Mouse (Mus musculus) MEL (cell line): ENCODE results near the gene Edil3. TPM values are rescaled to one million over a fixed set of nuclear protein-coding genes. Genes with fewer than 3 reads are reported as not detected.
"Not testable (repeated sequence)": the region's sequence is repeated elsewhere in the genome, so short reads cannot be mapped to it uniquely, and the experiment has no call there.

Experiments used
- DNase-seq: peaks from one replicate; pipeline ENCODE4 v3.0.0; 2011; ENCODE audit warnings: low read depth, low spot score
- H3K27ac ChIP-seq: 2 replicates; pipeline ENCODE4 v1.5.1; 2012; ENCODE audit warnings: low read depth, mild to moderate bottlenecking, control low read depth, low read length, moderate library complexity; ENCODE audit not compliant: control insufficient read depth
- H3K27me3 ChIP-seq, 2 experiments: fragments of 150-350 bp in 1 of 2; sonication (generic) in 1 of 2; 2 replicates each; pipeline ENCODE4 v1.6.1; 2012; ENCODE audit warnings: low read length in 2 of 2, mild to moderate bottlenecking in 2 of 2, improper control_type of control experiment in 1 of 2, moderate library complexity in 1 of 2; ENCODE audit not compliant: insufficient read depth in 2 of 2, control insufficient read depth in 1 of 2
- H3K36me3 ChIP-seq, 2 experiments: 2 replicates each; pipeline ENCODE4 v1.6.1; 2012 to 2014; ENCODE audit warnings: low read length in 2 of 2, improper control_type of control experiment in 1 of 2, inconsistent platforms in 1 of 2, mild to moderate bottlenecking in 1 of 2; ENCODE audit not compliant: insufficient read depth in 2 of 2, control insufficient read depth in 1 of 2
- H3K4me1 ChIP-seq, 2 experiments: fragments of 150-350 bp in 1 of 2; sonication (generic) in 1 of 2; 2 replicates each; pipeline ENCODE4 v1.6.1; 2012; ENCODE audit warnings: low read length in 2 of 2, improper control_type of control experiment in 1 of 2, mild to moderate bottlenecking in 1 of 2; ENCODE audit not compliant: insufficient read depth in 2 of 2, control insufficient read depth in 1 of 2
- H3K4me3 ChIP-seq, 2 experiments: fragments of 150-350 bp in 1 of 2; sonication (generic) in 1 of 2; 2 replicates each; pipeline ENCODE4 v1.5.1; 2012; ENCODE audit warnings: low read depth in 2 of 2, low read length in 2 of 2, mild to moderate bottlenecking in 2 of 2, moderate library complexity in 2 of 2, control low read depth in 1 of 2, improper control_type of control experiment in 1 of 2; ENCODE audit not compliant: control insufficient read depth in 1 of 2, insufficient read depth in 1 of 2
- H3K79me2 ChIP-seq: 2 replicates; pipeline ENCODE4 v1.6.1; 2012; ENCODE audit warnings: mild to moderate bottlenecking, low read length, moderate library complexity; ENCODE audit not compliant: control insufficient read depth, poor library complexity, insufficient read depth
- H3K9ac ChIP-seq: 2 replicates; pipeline ENCODE4 v1.6.1; 2012; ENCODE audit warnings: low read depth, mild to moderate bottlenecking, control low read depth, low read length, moderate library complexity; ENCODE audit not compliant: control insufficient read depth, poor library complexity, severe bottlenecking
- H3K9me3 ChIP-seq: fragments of 150-350 bp; sonication (generic); replicated peaks from 2 replicates; pipeline ENCODE4 v1.6.1; 2012; ENCODE audit warnings: mild to moderate bottlenecking, low read length, improper control_type of control experiment, moderate library complexity; ENCODE audit not compliant: insufficient read depth
- CHD1 ChIP-seq: IDR thresholded peaks from 2 replicates; pipeline ENCODE4 v1.6.1; 2012; ENCODE audit warnings: low read depth, mild to moderate bottlenecking, inconsistent platforms, low read length, improper control_type of control experiment
- CHD2 ChIP-seq: IDR thresholded peaks from 2 replicates; pipeline ENCODE4 v1.6.1; 2011; ENCODE audit warnings: low read length, improper control_type of control experiment
- ELF1 ChIP-seq: IDR thresholded peaks from 2 replicates; pipeline ENCODE4 v1.6.1; 2014; ENCODE audit warnings: low read depth, mild to moderate bottlenecking, inconsistent platforms, low read length, improper control_type of control experiment, moderate library complexity
- HCFC1 ChIP-seq: IDR thresholded peaks from 2 replicates; pipeline ENCODE4 v1.6.1; 2012; ENCODE audit warnings: low read depth, mild to moderate bottlenecking, inconsistent platforms, low read length, improper control_type of control experiment, moderate library complexity
- KAT2A ChIP-seq: conservative IDR thresholded peaks from 2 replicates; pipeline ENCODE4 v1.6.1; 2012; ENCODE audit warnings: low read depth, low read length, improper control_type of control experiment, inconsistent platforms
- MAZ ChIP-seq: IDR thresholded peaks from 2 replicates; pipeline ENCODE4 v1.6.1; 2012; ENCODE audit warnings: low read depth, mild to moderate bottlenecking, inconsistent platforms, low read length, improper control_type of control experiment
- MXI1 ChIP-seq: IDR thresholded peaks from 2 replicates; pipeline ENCODE4 v1.6.1; 2011; ENCODE audit warnings: mild to moderate bottlenecking, low read depth, low read length, improper control_type of control experiment
- MYB ChIP-seq: IDR thresholded peaks from 2 replicates; pipeline ENCODE4 v1.6.1; 2011; ENCODE audit warnings: mild to moderate bottlenecking, low read depth, low read length, improper control_type of control experiment
- MYC ChIP-seq: IDR thresholded peaks from 2 replicates; pipeline ENCODE4 v1.6.1; 2011; ENCODE audit warnings: low read depth, mild to moderate bottlenecking, low read length, improper control_type of control experiment, moderate library complexity
- POLR2AphosphoS2 ChIP-seq: IDR thresholded peaks from 2 replicates; pipeline ENCODE4 v1.6.1; 2011; ENCODE audit warnings: low read length, improper control_type of control experiment
- RCOR1 ChIP-seq: IDR thresholded peaks from 2 replicates; pipeline ENCODE4 v1.6.1; 2012; ENCODE audit warnings: low read depth, mild to moderate bottlenecking, inconsistent platforms, low read length, improper control_type of control experiment
- TBP ChIP-seq: IDR thresholded peaks from 2 replicates; pipeline ENCODE4 v1.8.0; 2011; ENCODE audit warnings: low read depth, low read length, improper control_type of control experiment
- UBTF ChIP-seq: IDR thresholded peaks from 2 replicates; pipeline ENCODE4 v1.6.1; 2012; ENCODE audit warnings: low read depth, mild to moderate bottlenecking, inconsistent platforms, low read length, improper control_type of control experiment, moderate library complexity, borderline replicate concordance; ENCODE audit not compliant: insufficient read depth
- USF1 ChIP-seq: IDR thresholded peaks from 2 replicates; pipeline ENCODE4 v1.6.1; 2014; ENCODE audit warnings: low read depth, mild to moderate bottlenecking, inconsistent platforms, low read length, improper control_type of control experiment, moderate library complexity
- ZC3H11A ChIP-seq: IDR thresholded peaks from 2 replicates; pipeline ENCODE4 v1.6.1; 2012; ENCODE audit warnings: low read depth, mild to moderate bottlenecking, inconsistent platforms, low read length, improper control_type of control experiment
- ZKSCAN1 ChIP-seq: IDR thresholded peaks from 2 replicates; pipeline ENCODE4 v1.6.1; 2012; ENCODE audit warnings: low read depth, mild to moderate bottlenecking, inconsistent platforms, low read length, improper control_type of control experiment, moderate library complexity
- ZMIZ1 ChIP-seq: IDR thresholded peaks from 2 replicates; pipeline ENCODE4 v1.6.1; 2012; ENCODE audit warnings: low read depth, mild to moderate bottlenecking, inconsistent platforms, low read length, improper control_type of control experiment, moderate library complexity
- ZNF384 ChIP-seq: IDR thresholded peaks from 2 replicates; pipeline ENCODE4 v1.6.1; 2012; ENCODE audit warnings: low read depth, mild to moderate bottlenecking, inconsistent platforms, low read length, improper control_type of control experiment
- polyA plus RNA-seq, 2 experiments: library from polyadenylated mRNA; stranded (reverse) in 1 of 2; unstranded in 1 of 2; fragments of >175 nt in 1 of 2; fragments of >200 nt in 1 of 2; gene quantifications; 2 replicates each; pipeline versions ENCODE4 v1.2.1 to v1.2.4; 2012; ENCODE audit warnings: low replicate concordance in 2 of 2, low read depth in 1 of 2; ENCODE audit not compliant: insufficient read length in 2 of 2, insufficient read depth in 1 of 2, missing spikeins in 1 of 2
- total RNA-seq: library from RNA; depleted of rRNA; stranded (reverse); fragments of 300-350 nt; gene quantifications from 2 replicates; pipeline ENCODE4 v1.2.3, GENCODE M21; 2012

The Edil3 gene
- total and polyA plus RNA-seq, 3 experiments = not detected

DNA sequence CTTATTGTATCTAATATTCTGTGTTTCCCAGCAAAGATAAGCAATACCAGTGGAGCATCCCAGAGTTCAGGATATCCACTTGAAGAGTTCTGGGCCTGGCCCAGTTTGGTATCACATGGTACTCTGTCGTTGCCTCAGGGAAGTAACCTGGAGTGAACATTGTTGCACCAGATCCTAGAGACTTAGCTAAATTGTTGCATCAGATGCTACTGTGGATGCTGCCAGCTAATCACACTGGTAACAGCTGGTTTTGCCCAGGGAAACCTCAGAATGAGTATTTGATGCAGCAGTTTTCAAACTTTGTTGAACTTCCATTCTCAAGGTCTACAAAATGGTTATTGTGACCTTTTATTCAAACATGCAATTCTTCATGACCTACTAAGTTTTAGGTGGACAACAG is 220.2 kb downstream of the Edil3 start:
- H3K36me3 ChIP-seq = no peaks in the 10 kb centered on the region
- H3K9ac ChIP-seq = no peak overlapping the region
- H3K27me3 ChIP-seq = no peaks in the 10 kb centered on the region
- H3K27ac ChIP-seq = no peak overlapping the region
- H3K9me3 ChIP-seq = no peaks in the 10 kb centered on the region
- TF ChIP-seq MAZ = no peak
- no peak for TF ChIP-seq ZMIZ1
- no peak for TF ChIP-seq ZNF384
- TF ChIP-seq CHD1 = no peak
- TF ChIP-seq ZC3H11A = no peak
- TF ChIP-seq RCOR1 = no peak
- no peak for TF ChIP-seq MXI1
- TF ChIP-seq ELF1 = no peak
- no peak for TF ChIP-seq CHD2
- no peak for TF ChIP-seq ZKSCAN1
- TF ChIP-seq POLR2AphosphoS2 = no peak
- no peak for TF ChIP-seq TBP
- no peak for TF ChIP-seq UBTF
- TF ChIP-seq HCFC1 = no peak
- TF ChIP-seq MYC = no peak
- no peak for TF ChIP-seq MYB
- TF ChIP-seq USF1 = no peak
- TF ChIP-seq KAT2A = no peak
- no peaks in the 10 kb centered on the region for H3K4me1 ChIP-seq
- no peak for DNase-seq
- no peaks in the 10 kb centered on the region for H3K79me2 ChIP-seq
- H3K4me3 ChIP-seq = no peak overlapping the region

DNA sequence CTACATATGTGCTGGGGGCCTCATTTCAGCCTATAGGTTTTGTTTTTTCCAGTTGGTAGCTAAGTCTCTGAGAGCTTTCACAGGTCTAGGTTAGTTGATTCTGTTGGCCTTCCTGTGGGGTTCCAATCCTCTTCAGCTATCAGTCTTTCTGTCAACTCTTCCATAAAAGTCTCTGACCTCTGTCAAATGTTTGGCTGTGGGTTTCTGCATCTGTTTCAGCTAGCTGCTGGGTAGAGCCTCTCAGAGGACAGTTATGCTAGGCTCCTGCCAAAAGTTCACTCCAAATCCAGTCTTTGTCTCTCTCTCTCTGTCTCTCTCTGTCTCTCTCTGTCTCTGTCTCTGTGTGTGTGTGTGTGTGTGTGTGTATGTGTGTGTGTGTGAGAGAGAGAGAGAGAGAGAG is 248.9 kb downstream of the Edil3 start:
- not testable (repeated sequence) for H3K36me3 ChIP-seq, H3K9me3 ChIP-seq, DNase-seq, H3K27me3 ChIP-seq, H3K27ac ChIP-seq, H3K9ac ChIP-seq, H3K4me1 ChIP-seq, H3K79me2 ChIP-seq, H3K4me3 ChIP-seq
